Mouse (Mus musculus) cerebellum, adult (tissue): Measurements from ENCODE around the gene Fgfr2.

Experiments
- ATAC-seq: cut with Nextera tagmentation; 2 replicates; pipeline ENCODE4 v1.9.2; 2017; ENCODE audit warnings: mild to moderate bottlenecking, moderate library complexity, mixed read lengths; ENCODE audit not compliant: insufficient number of reproducible peaks, low FRiP score, low TSS enrichment

Fgfr2 gene

DNA sequence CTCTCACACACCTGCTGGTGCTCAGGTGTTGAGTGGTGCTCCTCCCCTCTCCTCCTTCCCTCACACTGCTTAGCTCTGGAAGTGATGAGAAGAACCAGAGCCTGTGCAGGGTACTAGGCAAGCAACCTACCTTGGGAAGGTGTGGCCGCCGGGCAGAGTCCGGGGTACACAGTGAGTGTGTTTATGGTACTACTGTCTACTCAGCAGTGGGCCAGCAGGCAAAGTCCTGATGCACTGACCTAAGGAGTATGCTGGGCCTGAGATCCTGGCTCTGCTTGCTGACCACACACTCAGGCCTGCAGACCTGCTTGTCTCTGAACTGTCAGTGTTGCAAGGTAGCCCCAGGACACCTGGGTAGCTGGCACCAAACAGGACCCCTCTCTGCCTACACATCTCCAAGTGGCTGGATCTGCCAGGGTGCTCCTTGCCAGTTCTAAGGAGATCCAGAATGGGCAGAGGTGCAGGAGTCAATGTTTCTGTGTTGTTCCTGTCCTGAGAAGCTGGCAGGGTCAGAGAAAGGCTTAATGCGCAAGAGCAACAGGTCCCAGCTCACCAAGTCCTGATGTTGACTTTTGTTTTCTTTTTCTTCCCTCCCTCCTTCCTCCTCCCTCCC lies 2488.8 kb downstream of the Fgfr2 start:
- no peak for ATAC-seq

GRCm38 (mm10) chr7:130632379-130632732 lies 2490.8 kb downstream of the Fgfr2 start:
- ATAC-seq: no peak

DNA sequence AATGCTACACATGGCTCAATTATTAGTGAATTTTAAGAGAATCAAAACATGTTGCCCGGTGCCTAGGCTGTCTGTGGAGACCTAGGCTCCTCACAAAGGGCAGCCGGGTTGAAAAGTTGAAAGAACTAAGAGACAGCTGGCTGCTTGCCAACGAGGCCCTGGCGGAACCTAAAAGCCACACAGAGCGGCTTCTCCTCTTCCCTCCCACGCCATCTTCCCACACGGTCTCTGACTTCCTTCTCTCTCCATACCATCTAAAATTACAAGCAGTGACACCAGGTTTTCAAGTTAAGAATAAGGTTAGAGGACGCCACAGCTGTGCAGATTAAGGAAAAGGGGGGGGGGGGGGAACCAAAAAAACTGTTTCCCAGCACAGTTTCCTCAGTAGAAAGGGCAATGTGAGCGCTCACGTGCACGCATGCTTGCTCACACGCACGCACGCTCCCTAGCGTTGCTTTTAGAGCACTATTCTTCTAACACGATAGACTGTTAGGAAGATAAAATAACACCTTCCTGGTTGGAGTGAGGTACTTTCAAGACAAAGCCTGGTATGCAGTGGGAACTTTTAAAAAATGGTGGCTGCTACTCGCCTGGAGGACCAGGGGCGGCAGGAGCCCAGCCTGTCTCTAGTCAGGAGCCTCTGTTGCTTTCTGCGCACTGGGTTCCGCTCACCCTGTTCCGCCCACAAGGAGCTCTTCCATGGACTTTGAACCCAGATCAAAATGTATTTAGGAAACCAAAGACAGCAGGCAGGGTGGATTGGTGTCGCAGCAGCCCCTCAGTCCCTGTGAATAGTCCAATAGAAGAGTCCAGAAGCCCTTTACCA lies 2491.4 kb downstream of the Fgfr2 start:
- no peak for ATAC-seq

DNA sequence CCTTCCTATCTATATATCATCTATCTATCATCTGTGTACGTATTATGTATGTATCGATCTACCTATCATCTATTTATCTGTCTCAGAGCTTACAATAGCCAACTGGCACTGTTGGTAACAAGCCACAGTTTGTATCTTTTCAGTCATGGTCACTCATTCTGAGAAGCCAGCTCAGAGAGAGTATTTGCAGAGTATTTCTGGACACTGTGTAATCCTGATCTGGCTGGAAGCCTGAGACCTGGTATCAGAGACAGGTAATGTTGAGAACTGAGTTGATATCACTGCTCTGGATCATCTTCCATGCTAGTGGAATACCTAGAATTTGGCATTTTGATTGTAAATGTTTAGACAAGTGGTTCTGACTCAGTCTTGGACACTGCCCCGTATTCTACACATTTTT lies 2492.2 kb downstream of the Fgfr2 start:
- ATAC-seq: no peak

- no peak for ATAC-seq
Observed at GRCm38 (mm10) chr7:130629999-130630398, 2493.2 kb downstream of the Fgfr2 start.

- ATAC-seq: no peak
Observed at GRCm38 (mm10) chr7:130628601-130629000, 2494.5 kb downstream of the Fgfr2 start.

DNA sequence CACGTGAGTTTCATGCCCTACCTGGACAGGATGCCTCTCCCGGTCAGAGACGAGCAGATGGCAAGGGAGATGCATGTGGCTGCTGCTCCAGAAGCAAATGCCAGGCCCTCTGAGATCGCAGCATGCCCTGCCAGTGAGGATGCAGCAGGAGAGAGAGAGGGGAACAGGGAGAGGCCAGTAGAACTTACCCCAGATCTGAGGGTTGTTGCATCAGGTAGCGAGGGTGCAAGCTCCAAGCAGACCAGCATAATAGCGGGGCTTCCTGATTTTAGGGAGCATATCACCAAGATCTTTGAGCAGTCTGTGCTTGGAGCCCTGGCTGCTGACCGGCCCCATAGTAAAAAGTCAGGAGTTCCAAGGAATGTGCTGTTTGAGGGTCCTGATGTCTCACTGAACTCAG lies 2497.8 kb downstream of the Fgfr2 start:
- no peak for ATAC-seq

GRCm38 (mm10) chr7:130624299-130624698 lies 2498.9 kb downstream of the Fgfr2 start:
- ATAC-seq: no peak

DNA sequence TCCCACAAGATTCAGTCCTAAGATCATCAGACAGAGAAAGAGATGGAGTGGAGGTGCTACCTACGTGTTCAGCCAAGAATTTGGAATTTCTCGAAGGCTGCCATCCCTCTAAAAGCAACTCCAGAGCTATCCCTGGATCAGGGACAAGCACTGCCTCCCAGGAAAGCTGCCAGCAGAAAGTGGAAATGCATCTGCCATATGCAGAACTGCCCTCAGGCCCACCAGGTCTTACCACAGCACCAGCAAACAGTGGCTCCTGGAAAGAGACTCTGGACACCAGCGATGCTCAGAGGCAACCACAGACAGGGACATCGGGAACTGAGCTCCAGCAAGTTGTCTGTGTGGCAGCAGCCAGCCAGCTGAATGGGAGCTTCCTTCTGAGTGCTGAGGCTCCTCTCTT lies 2500.8 kb downstream of the Fgfr2 start:
- no peak for ATAC-seq

- no peak for ATAC-seq
Observed at GRCm38 (mm10) chr7:130621953-130622352, 2501.2 kb downstream of the Fgfr2 start.

- no peak for ATAC-seq
Observed at GRCm38 (mm10) chr7:130621068-130621467, 2502.1 kb downstream of the Fgfr2 start.

- ATAC-seq: no peak
Observed at GRCm38 (mm10) chr7:130617591-130617990, 2505.6 kb downstream of the Fgfr2 start.

DNA sequence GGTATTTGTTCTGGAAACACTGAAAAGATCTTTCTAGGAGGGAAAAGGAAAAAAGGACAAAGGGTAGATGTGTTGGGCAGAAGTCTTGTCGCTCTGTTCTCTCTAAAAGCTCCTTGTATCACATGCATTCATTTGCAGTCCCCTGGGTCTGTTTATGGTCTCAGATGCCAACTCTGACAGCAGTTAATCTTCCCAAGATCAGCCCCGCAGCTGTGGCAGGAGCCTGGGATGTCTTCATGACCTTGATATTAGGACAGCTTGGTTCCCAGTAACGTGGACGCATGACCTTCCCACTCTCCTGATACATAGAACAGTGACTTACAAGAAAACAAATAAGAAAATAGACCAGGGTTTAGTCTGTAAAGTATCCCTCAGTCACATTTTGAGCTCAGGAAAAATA lies 2509.2 kb downstream of the Fgfr2 start:
- no peak for ATAC-seq

GRCm38 (mm10) chr7:130606958-130607357 lies 2516.2 kb downstream of the Fgfr2 start:
- no peak for ATAC-seq

GRCm38 (mm10) chr7:130605111-130605510 lies 2518.0 kb downstream of the Fgfr2 start:
- ATAC-seq: no peak

GRCm38 (mm10) chr7:130604390-130604789 lies 2518.8 kb downstream of the Fgfr2 start:
- no peak for ATAC-seq

GRCm38 (mm10) chr7:130603556-130603955 lies 2519.6 kb downstream of the Fgfr2 start:
- no peak for ATAC-seq

DNA sequence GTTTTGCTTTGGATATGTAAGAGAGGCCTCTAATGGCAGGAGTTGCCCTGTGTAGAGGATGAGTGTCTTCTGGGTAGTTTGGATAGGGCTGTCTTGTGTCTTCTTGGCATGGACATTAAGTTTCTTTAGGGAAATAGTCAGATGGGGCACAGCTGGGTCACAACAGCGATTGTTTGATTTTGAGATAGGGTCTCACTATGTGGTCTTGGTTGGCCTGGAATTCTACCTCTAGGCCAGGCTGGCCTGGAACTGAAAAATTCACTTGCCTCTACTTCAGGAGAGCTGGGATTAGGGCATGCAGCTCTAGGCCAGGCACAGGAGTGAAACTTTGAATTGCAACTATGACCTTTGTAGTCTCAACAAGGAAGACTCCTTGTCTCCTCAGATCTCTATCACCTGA lies 2520.3 kb downstream of the Fgfr2 start:
- no peak for ATAC-seq

GRCm38 (mm10) chr7:130600546-130600945 lies 2522.6 kb downstream of the Fgfr2 start:
- no peak for ATAC-seq

GRCm38 (mm10) chr7:130600074-130600473 lies 2523.1 kb downstream of the Fgfr2 start:
- no peak for ATAC-seq

DNA sequence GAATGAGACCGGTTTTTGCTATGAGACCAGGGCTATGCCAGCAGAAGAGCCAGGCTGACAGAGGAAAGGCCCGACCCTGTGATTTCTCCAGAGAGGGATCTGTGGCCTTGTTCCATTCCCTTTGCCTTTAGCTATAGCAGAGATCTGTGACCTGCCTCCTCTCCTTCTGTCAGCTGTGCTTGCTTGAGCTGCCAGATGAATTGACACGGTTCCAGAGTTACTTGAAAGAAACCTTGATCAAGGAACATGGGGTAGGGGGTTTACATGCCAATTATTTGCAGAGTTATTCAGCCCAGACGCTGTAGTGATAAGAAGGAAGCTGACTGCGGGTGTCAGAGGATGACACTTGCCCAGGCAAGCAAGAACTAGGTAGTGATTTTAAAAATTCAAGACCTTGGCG lies 2525.6 kb downstream of the Fgfr2 start:
- ATAC-seq: no peak
